Mouse (Mus musculus): ENCODE results near the gene Vps37c.

DNA sequence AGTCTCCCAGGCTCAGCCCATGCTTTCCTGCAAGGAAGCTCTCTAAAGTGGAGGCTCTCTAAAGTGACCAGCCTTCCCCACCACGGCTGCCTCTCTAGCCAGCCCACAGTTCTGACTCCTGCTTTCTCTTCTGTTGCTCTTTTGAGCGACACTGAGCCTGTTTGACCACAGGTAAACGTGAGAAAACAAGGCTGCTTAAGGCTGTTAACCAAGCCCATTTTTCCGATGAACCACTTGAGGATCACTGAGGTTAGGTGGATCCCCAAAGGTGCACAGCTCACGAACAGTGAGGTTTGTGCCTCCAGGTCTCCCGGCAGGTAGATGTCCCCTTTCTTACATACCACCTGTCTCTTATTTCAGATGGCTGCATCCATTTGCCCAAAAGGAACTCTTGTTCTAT is 53.6 kb downstream of the Vps37c start:
- TF ChIP-seq CTCF (IDR thresholded peaks at IDR 0.05) (no peak), POLR2A (IDR thresholded peaks at IDR 0.05; ENCODE audit: insufficient read depth, low read depth, low read length) (no peak)
